Mouse (Mus musculus) lung, postnatal 10 days (tissue): ENCODE results near the gene Bicra.
A peak's percentile ranks its signal among the peaks of the same experiment; 100 is the strongest.

Experiments
- DNase-seq: peaks from one replicate; pipeline ENCODE4 v3.0.0; 2021

Gene Bicra

DNA sequence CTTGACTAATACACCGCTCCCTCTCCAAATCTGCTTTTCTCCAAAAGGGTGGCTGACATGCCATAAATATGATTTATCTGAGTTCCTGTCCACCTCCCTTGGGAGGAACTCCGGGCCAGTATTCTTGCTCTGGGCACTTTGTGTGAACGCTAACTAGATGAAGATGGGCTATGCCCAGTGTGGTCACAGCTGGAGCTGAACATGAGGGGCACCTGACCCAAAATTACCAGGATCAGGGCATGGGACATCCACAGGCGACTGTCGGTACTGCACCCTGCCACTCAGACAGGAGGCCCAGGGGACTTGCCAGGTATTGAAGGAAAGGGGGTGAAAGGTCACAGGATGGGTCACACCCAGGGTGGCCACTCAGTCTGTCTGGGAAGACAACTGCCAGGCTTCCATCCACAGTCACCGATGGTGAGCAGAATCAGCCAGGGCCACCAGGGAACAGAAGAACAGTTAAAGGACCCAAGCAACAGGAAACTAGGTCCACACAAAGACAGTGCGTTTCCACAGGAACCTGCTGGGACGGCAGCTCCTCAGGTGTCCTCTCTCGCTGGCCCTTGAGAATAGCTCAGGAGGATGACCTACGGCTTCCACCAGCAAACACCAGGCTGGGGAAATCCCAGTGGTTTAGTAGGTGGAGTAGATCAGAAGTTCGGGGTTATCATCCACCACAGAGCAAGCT, 35.0 kb downstream of the Bicra start:
- DNase-seq = peak; percentile 54

DNA sequence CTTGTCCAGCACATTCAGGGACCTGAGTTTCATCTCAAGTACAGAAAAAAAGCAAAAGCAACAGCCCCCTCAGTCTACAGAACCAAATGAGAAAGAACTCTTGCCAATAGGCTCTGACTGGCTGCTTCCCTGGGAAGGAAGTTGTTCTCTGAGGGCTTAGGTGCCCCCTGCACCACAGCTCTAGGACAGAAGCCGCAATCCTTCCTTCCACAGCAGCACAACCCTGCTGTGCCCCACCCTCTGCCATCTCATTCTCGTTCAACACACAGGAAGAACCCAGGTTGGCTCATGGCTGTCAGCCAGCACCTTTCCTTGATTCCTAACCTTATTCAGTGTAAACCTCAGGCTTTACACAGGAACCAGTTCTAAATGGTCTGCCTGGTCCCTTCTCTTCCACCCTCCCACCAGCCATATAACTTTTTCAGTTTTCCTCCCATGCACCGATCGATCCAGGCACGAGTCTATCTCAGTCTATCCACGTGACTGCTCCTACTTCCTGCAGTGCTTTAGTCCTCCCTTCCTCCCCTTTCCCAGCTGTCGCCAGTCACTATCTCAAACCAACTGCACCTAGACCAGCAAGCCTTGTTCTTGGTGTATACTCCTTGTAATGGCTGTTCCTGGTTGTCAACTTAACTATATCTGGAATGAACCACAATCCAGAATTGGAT, 36.2 kb downstream of the Bicra start:
- no peak for DNase-seq

DNA sequence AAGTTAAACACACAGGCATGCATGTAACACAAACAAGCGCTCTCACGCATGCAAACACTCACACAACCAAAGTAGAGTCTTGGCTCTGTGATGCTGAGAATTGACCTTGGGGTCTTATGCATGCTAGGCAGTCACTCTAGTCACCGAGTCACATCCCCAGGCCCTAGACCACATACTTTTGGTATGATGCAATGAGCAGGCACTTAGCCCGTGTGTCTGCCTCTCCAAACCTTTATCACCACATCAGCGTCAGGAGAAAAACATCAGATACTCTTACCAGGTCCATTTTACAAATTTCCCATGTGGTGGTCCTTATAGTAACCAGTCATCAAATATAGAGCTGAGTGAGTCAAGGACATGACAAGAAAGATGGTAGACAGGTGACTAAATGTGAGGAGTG, 37.1 kb downstream of the Bicra start:
- DNase-seq = no peak

DNA sequence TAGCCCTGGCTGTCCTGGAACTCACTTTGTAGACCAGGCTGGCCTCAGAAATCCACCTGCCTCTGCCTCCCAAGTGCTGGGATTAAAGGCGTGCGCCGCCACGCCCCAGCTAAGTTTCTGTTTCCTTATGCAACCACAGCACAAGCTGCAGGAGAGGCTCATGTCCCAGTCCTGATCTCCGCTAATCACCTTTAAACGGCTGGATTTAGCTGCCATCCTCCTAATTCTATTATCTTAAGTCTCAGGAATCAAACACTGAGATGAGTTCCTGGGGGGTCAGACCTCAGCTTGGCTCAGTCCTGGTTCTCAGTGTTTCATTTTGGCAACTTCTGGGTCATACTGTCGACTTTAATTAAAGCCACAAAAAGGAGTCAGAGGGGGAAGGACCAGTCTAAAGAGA, 38.1 kb downstream of the Bicra start:
- DNase-seq = no peak

DNA sequence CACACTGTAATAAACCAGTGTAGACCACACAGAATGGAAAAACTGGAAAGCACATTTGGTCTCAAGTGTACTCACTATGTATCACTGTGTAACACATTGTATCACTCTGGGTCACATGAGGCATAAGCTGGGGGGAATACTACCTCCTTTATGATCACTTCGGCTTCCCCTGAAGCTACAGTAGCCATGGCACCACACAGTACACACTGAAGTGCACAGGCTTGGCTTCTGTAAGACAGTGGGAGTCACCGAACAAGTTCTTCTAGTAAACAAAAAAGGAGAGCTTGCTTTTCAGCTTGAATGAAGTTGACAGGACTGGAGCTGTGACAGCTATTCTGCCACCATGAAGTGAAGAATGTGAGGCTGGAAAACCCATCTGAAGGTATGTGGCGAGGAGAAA, 42.7 kb downstream of the Bicra start:
- no peak for DNase-seq

DNA sequence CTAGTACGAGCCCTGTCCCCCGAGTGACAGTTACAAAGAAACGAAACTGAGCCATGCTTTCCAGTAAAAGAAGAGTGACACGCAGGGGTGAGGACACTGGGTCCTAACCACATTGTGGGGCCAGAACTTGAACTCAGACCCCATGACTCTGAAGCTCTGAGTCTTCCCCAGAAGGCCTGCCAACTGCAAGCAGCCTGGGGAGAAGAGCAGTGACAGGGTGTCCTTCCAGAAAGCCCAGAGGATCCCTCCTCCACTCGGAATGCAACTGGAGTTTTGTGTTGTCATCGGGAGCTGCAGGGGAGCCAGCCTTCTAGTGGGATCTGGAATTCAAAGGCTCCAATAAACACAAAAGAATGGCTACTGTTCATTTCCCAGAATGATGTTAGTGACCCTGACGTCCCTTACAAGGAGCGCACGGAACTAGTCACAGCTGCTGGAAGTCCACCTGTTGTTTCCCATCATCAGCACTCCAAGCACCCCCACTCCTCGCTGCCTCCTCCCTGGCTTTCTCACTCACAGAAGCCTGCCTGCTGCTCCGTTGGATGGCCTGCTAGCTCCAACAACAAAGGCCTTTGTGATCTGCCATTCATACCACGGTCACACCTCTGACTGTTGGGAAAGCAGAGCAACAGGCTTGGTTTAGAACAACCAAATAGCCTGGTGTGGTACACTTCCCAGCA, 43.4 kb downstream of the Bicra start:
- DNase-seq = peak; percentile 45

DNA sequence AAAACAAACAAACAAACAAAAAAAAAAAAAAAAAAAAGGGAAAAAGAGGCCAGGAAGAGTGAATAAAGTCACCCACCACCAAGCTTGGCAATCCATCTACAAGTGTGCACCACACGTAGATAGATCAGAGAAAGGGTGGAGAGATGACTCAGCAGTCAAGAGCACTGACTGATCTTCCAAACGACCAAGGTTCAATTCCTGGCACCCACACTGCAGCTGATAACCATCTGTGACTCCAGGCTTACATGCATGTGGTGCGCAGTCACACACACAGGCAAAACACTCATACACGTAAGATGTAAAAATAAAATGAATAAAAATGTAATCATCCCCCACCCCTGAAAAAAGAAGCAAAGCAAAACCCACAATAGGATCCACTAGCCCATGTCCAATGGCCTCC, 44.7 kb downstream of the Bicra start:
- no peak for DNase-seq

DNA sequence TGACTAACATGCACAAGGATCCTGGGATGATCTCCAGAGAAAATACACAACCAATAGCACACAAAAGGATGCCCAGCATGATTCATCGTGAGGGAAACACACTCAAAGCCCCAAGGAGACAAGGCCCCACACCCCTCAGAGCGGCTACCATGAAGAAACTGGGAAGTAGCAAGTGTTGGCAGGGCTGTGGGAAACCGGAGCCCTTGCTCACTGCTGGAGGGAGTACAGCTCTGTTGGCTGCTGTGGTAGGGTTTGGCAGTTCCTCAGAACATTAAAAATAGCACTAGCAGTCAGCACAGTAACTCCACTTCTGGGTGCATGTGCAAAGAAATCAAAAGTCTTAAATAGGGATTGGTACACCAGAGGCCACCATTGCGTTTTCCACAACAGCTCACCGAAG, 45.5 kb downstream of the Bicra start:
- peak; percentile 82 for DNase-seq

DNA sequence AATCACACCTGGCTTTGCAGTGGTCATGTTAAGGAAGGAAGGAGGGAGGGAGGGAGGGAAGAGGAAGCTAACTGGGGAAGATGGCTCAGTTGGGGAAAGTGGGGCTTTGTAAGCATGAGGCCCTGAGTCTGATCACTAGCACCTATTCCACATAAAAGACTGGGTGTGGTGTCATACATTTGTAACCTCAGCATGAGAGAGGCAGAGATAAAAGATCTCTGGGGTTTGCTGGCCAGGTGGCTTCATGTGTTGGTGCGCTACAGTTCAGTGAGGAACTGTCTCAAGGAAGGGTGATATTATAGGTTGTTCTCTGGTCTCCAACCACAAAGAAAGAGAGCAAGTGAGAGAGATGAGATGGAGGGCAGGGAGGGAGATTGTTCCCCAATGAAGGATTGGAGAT, 46.0 kb downstream of the Bicra start:
- no peak for DNase-seq

DNA sequence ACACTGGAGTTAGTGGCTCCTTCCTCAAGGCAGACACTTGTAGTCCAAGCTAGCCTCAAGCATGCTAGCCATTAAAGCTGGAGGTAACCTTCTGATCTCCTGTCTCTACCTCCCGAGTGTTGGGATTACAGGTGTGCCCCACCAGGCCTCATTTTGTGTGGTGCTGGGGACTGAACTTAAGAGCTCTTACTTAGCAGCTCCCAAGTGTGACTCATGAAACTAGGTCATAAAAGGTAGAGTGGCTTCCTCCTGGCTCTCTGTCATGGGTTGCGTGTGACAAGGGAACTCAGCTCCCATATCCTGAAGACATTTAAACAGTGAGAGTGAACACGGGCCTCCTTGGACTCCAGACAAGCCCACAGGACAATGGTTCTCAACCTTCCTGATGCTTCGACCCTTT, 53.9 kb downstream of the Bicra start:
- no peak for DNase-seq

DNA sequence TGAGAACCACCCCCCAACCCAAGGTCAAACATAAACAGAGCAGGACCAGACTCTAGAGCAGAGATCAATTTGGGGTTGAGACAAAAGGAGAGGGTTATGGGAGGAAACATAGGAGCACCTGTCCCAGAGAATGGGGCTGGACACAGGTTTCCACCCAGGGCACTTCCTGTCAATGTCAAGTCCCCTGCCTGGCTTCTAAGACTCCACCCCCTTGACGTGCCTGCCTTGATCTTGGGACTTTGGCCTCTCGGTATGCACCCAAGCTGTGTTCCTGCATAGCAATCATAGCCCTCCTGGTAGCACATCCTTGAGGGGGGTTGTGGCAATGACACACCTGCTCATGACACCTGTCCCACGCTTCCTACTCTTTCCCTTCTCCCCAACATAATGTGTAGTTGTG, 54.6 kb downstream of the Bicra start:
- DNase-seq = no peak

DNA sequence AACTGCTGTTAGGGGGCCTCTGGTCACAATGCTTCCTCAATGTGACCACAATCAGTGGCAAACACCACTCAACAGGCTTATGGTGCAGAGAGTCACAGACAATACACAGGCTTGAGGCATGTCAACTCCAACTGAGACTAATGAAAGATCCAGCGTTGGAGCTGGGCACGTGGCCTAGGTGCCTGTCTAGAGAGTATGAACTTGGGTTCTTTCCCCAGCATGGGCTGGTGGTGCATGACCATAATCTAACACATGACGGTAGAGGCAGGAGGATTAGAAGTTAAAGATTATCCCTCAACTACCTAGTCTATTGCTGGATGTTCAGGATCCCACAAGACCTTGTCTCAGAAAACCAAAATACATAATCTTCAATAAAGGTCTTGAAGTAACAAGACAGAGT, 56.0 kb downstream of the Bicra start:
- no peak for DNase-seq

DNA sequence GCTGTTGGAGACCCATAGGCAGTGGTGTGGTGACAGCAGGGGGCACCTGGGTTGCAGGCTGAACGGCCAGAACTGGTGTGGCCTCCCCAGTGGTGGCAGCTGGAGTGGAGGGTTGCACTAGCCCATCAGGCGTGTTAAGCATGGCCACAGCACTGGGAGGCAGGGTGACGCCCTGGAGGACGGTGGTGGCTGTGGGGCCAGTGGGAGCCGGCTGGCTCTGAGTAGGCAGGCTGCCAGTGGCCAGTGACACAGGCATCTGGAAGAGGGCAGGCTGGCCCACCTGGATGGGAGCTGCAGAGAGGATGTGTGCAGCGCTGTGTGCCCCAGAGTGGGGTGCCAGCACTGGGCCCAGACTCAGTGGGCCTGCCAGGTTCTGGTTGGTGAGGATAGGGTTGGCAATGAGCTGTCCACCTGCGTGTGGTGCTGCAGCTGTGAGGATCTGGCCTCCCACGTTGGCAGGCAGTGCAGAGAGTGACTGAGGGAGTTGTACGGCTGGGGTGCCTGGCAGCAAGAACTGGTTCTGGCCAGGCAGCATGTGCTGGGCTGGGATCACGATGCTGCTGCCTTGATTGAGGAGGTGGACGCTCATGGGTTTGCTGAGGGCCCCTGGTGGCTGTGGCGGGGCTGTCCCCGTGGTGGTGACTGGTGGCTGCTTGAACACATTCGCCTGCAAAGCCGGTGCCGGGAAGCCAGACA, 59.9 kb downstream of the Bicra start:
- DNase-seq = no peak

DNA sequence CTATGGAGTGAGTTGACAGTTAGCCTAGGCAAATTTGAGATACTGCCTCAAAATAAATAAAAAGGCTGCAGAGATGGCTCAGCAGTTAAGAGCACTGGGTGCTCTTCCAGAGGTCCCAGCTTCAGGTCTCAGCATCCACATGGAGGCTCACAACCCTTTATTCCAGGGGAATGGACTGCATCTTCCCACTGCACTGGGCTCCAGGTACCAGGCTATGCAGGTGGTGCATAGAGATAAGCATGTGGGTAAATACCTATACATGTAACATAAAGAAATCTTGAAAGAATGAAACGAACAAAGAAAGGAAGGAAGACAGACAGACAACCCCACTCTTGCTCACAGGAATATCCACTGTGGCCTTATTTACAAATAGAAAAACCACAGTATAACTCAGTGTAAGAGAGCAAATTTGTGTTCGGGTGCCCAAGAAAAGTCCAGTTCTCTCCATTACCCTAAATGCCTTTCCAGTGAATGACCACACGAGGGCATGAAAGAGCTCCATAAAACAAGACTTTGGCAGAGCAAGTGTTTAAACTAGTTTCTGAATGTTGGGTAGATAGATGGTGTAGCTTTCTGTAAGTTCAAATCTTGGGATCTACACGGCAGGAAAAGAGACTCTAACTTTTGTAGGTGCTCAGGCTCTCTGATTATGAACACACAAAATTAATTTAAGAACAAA, 64.9 kb downstream of the Bicra start:
- DNase-seq = peak; percentile 66

DNA sequence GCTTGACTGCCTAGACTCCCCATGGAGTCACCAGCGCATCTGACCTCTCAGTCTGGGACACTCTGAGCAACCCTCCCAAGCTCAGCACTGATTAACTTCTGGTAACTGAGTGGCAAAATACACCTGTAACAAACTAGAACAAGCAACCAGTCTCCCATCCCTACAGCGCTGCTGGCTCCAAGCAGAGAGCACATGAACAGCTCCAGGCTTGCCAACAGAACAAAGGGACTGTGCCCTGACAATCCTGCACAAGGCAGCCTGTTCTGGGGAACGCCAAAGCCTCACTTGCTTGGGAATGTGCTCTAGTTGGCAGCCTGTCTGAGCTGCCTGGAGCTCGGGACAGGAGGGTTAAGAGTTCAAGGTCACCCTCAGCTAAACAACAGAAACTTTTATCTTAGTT, 66.2 kb downstream of the Bicra start:
- no peak for DNase-seq

DNA sequence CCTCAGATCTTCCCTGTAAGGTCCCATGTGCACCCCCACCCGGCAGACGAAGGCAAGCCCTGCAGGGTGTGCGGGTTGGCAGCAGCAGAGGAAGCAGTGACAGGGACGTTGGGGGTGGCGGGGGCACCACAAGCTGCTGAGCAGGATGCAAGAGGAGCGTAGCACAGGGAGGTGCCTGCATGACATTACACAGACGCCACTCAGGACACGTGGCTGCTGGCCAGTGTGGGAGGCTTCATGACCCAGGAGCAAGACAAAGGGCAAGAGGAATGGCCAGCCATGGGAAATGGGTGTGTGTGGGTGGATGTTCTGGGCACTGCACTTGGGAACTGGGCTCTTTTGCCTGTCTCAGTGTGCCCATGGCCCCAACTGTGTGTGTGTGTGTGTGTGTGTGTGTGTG, 67.5 kb downstream of the Bicra start:
- DNase-seq = peak; percentile 81

DNA sequence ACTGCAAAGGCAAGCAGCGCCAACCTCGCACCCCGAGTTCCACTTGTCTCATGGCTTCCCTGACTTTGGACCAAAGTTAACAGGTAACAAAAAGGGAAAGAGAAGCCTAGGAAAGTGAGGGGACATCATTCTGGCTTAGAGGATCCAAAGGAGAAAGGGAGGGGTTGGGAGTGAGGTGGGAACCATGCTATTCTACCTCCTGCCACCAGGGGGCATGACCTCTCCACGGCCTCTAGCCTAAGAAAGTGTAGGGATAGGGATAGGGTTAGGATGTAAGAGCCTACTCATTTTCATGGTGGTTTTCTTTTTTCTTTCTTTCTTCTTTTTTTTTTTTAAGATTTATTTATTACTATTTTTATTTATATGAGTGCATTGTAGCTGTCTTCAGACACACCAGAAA, 71.8 kb downstream of the Bicra start:
- peak; percentile 76 for DNase-seq

DNA sequence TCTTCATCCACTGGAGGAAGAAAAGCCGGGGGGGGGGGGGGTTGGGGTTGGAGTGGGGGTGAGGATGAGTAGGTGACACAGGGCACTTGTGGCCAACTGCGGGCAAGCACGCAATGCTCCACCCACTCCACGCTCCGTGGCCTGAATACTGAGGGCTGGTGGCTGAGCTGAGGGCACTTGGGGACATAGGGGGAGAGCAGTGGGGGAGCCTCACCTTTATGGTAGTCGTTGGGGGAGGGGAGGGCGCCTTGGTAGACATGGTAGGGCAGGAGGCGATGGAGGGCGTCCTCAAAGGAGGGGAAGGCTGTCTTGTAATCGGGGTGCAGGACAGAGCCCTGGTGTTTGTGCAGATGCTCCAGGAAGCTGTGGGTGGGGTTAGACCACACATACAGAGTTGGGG, 72.3 kb downstream of the Bicra start:
- no peak for DNase-seq

DNA sequence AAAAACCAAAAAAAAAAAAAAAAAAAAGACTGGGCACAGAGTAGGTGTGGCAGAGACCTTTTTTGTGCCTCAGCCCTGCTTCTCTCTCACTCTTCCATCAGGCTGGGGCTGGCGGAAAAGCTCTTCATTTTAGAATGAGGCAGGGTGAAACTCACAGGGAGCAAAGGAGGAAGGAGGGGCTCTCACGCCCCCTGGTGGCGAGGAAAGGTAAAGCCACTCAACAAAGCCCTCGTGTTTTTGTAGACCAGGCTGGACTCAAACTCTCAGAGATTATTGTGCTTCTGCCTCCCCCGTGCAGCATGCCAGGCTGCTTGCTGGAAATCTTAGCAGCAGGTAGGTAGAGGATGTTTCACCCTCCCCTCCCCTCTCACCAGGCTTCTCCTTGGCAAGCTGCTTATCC, 73.0 kb downstream of the Bicra start:
- peak; percentile 81 for DNase-seq

DNA sequence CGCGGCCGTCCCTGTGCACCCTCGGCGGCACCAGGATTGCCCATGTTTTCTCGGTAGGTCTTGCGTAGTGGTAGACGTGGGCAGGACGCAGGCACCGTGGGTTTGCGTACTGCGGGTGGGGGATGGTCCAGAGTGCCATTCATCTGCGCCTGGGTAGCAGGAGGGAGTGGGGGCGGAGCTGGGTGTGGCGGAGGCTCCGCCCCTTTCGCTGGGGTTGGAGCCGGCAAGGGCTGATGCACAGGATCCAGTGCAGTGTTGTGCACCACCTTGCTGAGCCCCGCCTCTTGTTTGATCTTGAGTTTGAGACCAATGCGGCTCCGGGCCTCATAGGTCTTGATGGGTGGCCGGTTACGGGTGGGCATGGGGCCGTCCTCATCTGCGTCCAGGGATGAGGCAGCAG, 75.5 kb downstream of the Bicra start:
- DNase-seq = no peak

DNA sequence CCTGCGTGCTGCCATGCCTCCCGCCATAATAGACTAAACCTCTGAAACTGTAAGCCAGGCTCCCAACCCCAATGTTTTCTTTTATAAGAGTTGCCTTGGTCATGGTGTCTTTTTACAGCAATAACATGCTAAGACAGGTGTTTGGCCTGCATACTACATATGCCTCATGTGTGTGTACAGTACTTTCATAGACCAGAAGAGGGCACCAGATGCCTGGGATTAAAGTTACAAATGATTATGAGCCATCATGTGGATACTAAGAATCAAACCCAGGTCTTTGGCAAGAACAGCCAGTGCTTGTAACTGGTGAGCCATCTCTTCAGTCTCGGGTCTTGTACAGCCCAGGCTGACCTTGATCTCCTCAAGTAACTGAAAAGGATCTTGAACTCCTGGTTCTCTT, 78.0 kb downstream of the Bicra start:
- no peak for DNase-seq

DNA sequence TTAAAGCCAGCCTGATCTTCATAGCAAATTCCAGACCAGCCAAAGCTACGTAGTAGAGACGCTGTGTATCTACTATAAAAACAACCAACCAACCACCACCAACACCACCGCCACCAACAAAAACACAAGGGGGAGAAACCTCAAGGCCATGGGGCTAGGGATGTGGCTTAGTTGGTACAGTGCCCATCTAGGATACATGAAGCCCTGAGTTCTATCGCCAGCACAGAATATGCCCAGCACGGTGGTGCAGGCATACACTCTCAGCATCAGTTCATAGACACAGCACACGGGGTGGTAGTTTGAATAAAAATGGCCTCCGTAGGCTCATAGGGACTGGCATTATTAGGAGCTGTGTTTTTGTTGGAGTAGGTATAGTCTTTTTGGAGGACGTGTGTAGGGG, 79.4 kb downstream of the Bicra start:
- DNase-seq = no peak

DNA sequence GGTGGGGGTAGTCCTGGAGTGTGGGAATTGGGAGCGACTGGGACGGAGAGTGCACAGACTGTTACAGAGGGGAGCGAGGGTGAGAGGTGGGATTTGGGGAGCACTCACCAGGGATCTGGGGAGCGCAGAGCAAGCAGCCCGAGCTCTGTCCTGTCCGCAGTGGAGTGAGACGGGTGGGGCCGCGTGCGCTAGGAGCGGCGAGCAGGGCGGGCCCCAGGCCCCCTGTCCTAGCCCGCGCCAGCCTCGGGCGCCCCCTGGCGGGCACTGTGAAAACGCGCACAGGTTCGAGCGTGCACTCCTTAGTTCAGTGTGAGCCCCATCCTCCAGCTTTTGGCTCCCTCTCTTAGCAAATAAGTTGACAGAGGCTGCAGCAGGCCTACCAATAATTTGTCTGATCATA, 80.4 kb downstream of the Bicra start, which contains the start of gene Ehd2:
Gene Ehd2, minus strand, starts transcription at position 256 of the 400 bp plus-strand sequence.
- DNase-seq = peak; percentile 90
